Mouse (Mus musculus) midbrain, embryonic 14.5 days (tissue): ENCODE results near the gene Zfp868. TPM values are rescaled to one million over a fixed set of nuclear protein-coding genes. Genes with fewer than 3 reads are reported as not detected.
A peak's percentile ranks its signal among the peaks of the same experiment; 100 is the strongest.
"Not testable (repeated sequence)": the region's sequence is repeated elsewhere in the genome, so short reads cannot be mapped to it uniquely, and the experiment has no call there.

Experiments
- ATAC-seq: fragments of 200-750 bp; cut with Nextera tagmentation; 2 replicates; pipeline ENCODE4 v1.8.0; 2017; ENCODE audit warnings: moderate number of reproducible peaks, moderate library complexity; ENCODE audit not compliant: low FRiP score, low TSS enrichment
- DNase-seq: peaks from one replicate; pipeline ENCODE4 v3.0.0-alpha.2; 2015
- H3K27ac ChIP-seq: fragments of 300-500 bp; sonication (generic); replicated peaks from 2 replicates; pipeline ENCODE4 v1.5.1; 2014; ENCODE audit warnings: mild to moderate bottlenecking, low read depth, low read length, moderate library complexity
- H3K27me3 ChIP-seq: fragments of 300-500 bp; sonication (generic); 2 replicates; pipeline ENCODE4 v1.6.1; 2014; ENCODE audit warnings: low read length, control low read depth, mixed read lengths; ENCODE audit not compliant: control insufficient read depth, insufficient read depth
- H3K36me3 ChIP-seq: fragments of 300-500 bp; sonication (generic); 2 replicates; pipeline ENCODE4 v1.6.1; 2014; ENCODE audit warnings: low read length, control low read depth; ENCODE audit not compliant: control insufficient read depth, insufficient read depth
- H3K4me1 ChIP-seq: fragments of 300-500 bp; sonication (generic); 2 replicates; pipeline ENCODE4 v1.6.1; 2014; ENCODE audit warnings: mild to moderate bottlenecking, antibody characterized with exemption, low read length, control low read depth; ENCODE audit not compliant: control insufficient read depth, insufficient read depth
- H3K4me2 ChIP-seq: fragments of 300-500 bp; sonication (generic); 2 replicates; pipeline ENCODE4 v1.6.1; 2014; ENCODE audit warnings: mild to moderate bottlenecking, low read length, moderate library complexity
- H3K4me3 ChIP-seq: fragments of 300-500 bp; sonication (generic); replicated peaks from 2 replicates; pipeline ENCODE4 v1.5.1; 2014; ENCODE audit warnings: low read depth, low read length
- H3K9ac ChIP-seq: fragments of 300-500 bp; sonication (generic); replicated peaks from 2 replicates; pipeline ENCODE4 v1.6.1; 2014; ENCODE audit warnings: mild to moderate bottlenecking, low read length, moderate library complexity
- H3K9me3 ChIP-seq: fragments of 300-500 bp; sonication (generic); 2 replicates; pipeline ENCODE4 v1.6.1; 2016; ENCODE audit warnings: low read length, control low read depth, mixed read lengths; ENCODE audit not compliant: control insufficient read depth
- WGBS: fragments of 180-500 bp; shearing (Covaris S2); extraction: QIAGEN DNeasy Blood & Tissue Kit; methylation state at CpG from one replicate; pipeline ENCODE4 v1.1.7; 2014; 5-methylcytosine and 5-hydroxymethylcytosine counted together
- polyA plus RNA-seq: library from polyadenylated mRNA; unstranded; fragments of >200 nt; fragmentation: Nextera tagmentation; extraction: Ambion mirVana; gene quantifications from 2 replicates; pipeline ENCODE4 v1.2.1, GENCODE M21; 2014

Gene Zfp868
- polyA plus RNA-seq, 1 experiment from 2014 or later = 48.1 TPM

DNA sequence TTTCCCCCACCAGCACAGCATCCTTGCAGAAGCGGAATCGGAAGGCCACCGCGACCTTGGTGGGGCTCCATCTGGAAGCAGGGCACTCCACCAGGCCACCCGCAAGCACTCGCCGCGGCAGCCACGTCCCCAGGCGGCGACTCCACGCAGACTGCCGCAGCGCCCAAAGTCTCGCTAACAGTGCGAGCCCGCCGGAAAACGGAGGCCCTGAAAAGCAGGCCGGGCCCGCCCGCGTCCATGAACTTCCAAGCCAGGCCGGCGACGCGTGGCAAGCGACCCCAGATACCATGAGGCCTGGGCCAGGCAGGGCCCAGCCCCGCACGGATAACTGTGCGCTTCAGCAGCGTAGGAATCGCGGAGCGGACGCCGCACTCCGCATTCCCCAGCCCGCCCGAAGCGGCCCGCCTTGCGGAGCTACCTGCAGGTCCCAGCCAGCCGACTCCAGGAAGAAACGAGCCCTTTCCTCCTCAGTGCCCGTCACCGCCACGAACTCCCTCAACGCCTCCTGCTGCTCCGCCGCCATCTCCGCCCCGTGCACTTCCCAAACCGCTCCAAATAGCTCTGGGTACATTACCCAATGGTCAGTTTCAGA lies 40.6 kb downstream of the Zfp868 start:
- peak overlapping the region; percentile 60 for H3K9ac ChIP-seq
- peak overlapping the region; percentile 85 for H3K4me2 ChIP-seq
- H3K27me3 ChIP-seq = no peaks in the 10 kb centered on the region
- ATAC-seq = no peak; the same call in 1 of the 2 replicates
- H3K4me1 ChIP-seq = 0 out of 2 replicates have a peak, but pooled peaks cover 3% of the 10 kb centered on the region
- no peak overlapping the region for H3K27ac ChIP-seq
- H3K9me3 ChIP-seq = no peaks in the 10 kb centered on the region
- whole genome bisulfite sequencing = 1% methylated on average over 54 of the region's 54 CpGs
- no peaks in the 10 kb centered on the region for H3K36me3 ChIP-seq
- peak; percentile 65 for DNase-seq
- H3K4me3 ChIP-seq = peak overlapping the region; percentile 45

- not testable (repeated sequence) for H3K4me1 ChIP-seq, DNase-seq, H3K9me3 ChIP-seq, H3K27me3 ChIP-seq, H3K36me3 ChIP-seq, ATAC-seq, H3K27ac ChIP-seq
- peak overlapping the region; percentile 45 for H3K4me3 ChIP-seq
- H3K9ac ChIP-seq = peak overlapping the region; percentile 60
- 13% methylated on average over 7 of the region's 7 CpGs for WGBS
- H3K4me2 ChIP-seq = peak overlapping the region; percentile 85
These were observed 41.1 kb downstream of the Zfp868 start for GRCm38 (mm10) chr8:69584201-69584600.

Other genes starting within 250 kb of the Zfp868 start
- gene Gm9495, start 172.0 kb downstream of the Zfp868 start, polyA plus RNA-seq = 0.09 TPM in 1 of 2 replicates, not detected in the other
- not detected in 2 replicates for gene Gm7697, start 102.6 kb downstream of the Zfp868 start, polyA plus RNA-seq
- gene Zfp964, start 28.9 kb upstream of the Zfp868 start, polyA plus RNA-seq = 1.6 and 1.9 TPM in 2 replicates
- gene Zfp869, start 85.2 kb upstream of the Zfp868 start, polyA plus RNA-seq = 23.4 and 31.7 TPM in 2 replicates
- 9.6 and 10.6 TPM in 2 replicates for gene Zfp963, start 124.4 kb upstream of the Zfp868 start, polyA plus RNA-seq
- gene Gm20422, start 149.3 kb upstream of the Zfp868 start, polyA plus RNA-seq = not detected in 2 replicates
- gene Atp13a1, start 165.6 kb upstream of the Zfp868 start, polyA plus RNA-seq = 49.6 and 50.6 TPM in 2 replicates
- 40.1 and 50.4 TPM in 2 replicates for gene Zfp866, start 165.6 kb upstream of the Zfp868 start, polyA plus RNA-seq
- 26.0 and 33.2 TPM in 2 replicates for gene Gmip, start 183.1 kb upstream of the Zfp868 start, polyA plus RNA-seq
- gene Lpar2, start 196.9 kb upstream of the Zfp868 start, polyA plus RNA-seq = 1.2 TPM in 2 replicates
- gene Pbx4, start 206.9 kb upstream of the Zfp868 start, polyA plus RNA-seq = 62.3 and 78.2 TPM in 2 replicates